Mouse (Mus musculus): ENCODE results near the gene Arhgef3.

- no peak for TF ChIP-seq CTCF (IDR thresholded peaks at IDR 0.05; ENCODE audit: low read depth)
- TF ChIP-seq EP300 (IDR thresholded peaks at IDR 0.05; ENCODE audit: low read depth) = no peak
Observed at GRCm38 (mm10) chr14:27075909-27076521, 38.7 kb upstream of the Arhgef3 start.
